Mouse (Mus musculus) CH12.LX (cell line): ENCODE results near the gene Gpr179.

Source experiments
- CHD1 ChIP-seq: IDR thresholded peaks from 2 replicates; pipeline ENCODE4 v1.6.1; 2012; ENCODE audit warnings: low read depth, low read length, improper control_type of control experiment, inconsistent platforms
- CTCF ChIP-seq, 2 experiments: IDR thresholded peaks in 1 of 2; conservative IDR thresholded peaks in 1 of 2; 2 replicates each; pipeline ENCODE4 v1.5.1; 2011 to 2012; ENCODE audit warnings: low read depth in 2 of 2, low read length in 2 of 2, improper control_type of control experiment in 1 of 2, inconsistent platforms in 1 of 2, mild to moderate bottlenecking in 1 of 2, moderate library complexity in 1 of 2
- ETS1 ChIP-seq: conservative IDR thresholded peaks from 2 replicates; pipeline ENCODE4 v1.6.1; 2012; ENCODE audit warnings: low read depth, mild to moderate bottlenecking, inconsistent platforms, low read length, improper control_type of control experiment, moderate library complexity
- GABPA ChIP-seq: IDR thresholded peaks from 2 replicates; pipeline ENCODE4 v1.6.1; 2012; ENCODE audit warnings: low read depth, low read length, improper control_type of control experiment, inconsistent platforms; ENCODE audit not compliant: insufficient replicate concordance
- HCFC1 ChIP-seq: IDR thresholded peaks from 2 replicates; pipeline ENCODE4 v1.6.1; 2012; ENCODE audit warnings: low read depth, mild to moderate bottlenecking, inconsistent platforms, low read length, improper control_type of control experiment
- KAT2A ChIP-seq: IDR thresholded peaks from 2 replicates; pipeline ENCODE4 v1.6.1; 2012; ENCODE audit warnings: low read length, improper control_type of control experiment, inconsistent platforms; ENCODE audit not compliant: insufficient replicate concordance
- NELFE ChIP-seq: IDR thresholded peaks from 2 replicates; pipeline ENCODE4 v1.6.1; 2011; ENCODE audit warnings: low read depth, low read length, improper control_type of control experiment
- NRF1 ChIP-seq: IDR thresholded peaks from 2 replicates; pipeline ENCODE4 v1.6.1; 2014; ENCODE audit warnings: low read depth, mild to moderate bottlenecking, inconsistent platforms, low read length, improper control_type of control experiment, moderate library complexity
- SIN3A ChIP-seq: IDR thresholded peaks from 2 replicates; pipeline ENCODE4 v1.6.1; 2012; ENCODE audit warnings: low read length, improper control_type of control experiment, inconsistent platforms
- TBP ChIP-seq: conservative IDR thresholded peaks from 2 replicates; pipeline ENCODE4 v1.6.1; 2011; ENCODE audit warnings: low read depth, low read length, improper control_type of control experiment
- UBTF ChIP-seq: IDR thresholded peaks from 2 replicates; pipeline ENCODE4 v1.6.1; 2012; ENCODE audit warnings: low read depth, mild to moderate bottlenecking, inconsistent platforms, low read length, improper control_type of control experiment, moderate library complexity
- USF1 ChIP-seq: IDR thresholded peaks from 2 replicates; pipeline ENCODE4 v1.6.1; 2014; ENCODE audit warnings: low read depth, mild to moderate bottlenecking, inconsistent platforms, low read length, improper control_type of control experiment
- ZNF384 ChIP-seq: IDR thresholded peaks from 2 replicates; pipeline ENCODE4 v1.6.1; 2012; ENCODE audit warnings: low read depth, low read length, improper control_type of control experiment, inconsistent platforms

DNA sequence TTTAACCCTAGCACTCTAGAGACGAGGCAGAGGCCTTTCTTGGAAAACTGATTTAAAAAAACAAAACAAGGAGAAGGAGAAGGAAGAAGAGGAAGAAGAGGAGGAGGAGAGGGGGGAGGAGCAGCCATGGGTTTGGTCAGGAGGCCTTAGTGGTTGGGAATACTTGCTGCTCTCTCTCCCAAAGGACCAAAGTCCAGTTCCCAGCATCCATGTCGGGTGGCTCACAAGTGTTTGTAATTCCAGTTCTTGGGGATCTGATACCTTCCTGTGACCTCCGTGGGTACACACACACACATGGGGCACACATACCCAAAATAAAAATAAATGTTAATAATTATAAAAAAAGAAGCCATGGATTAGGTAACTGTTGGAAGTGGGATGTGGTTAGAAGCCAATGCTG, 28.2 kb upstream of the Gpr179 start:
- no peak for TF ChIP-seq CTCF (conservative IDR thresholded peaks at IDR 0.05 in 1 of 2, IDR thresholded peaks at IDR 0.05 in 1 of 2; ENCODE audit: low read depth in 2 of 2, low read length in 2 of 2)
- TF ChIP-seq NRF1 = no peak
- no peak for TF ChIP-seq SIN3A
- TF ChIP-seq NELFE = no peak
- TF ChIP-seq HCFC1 = no peak
- no peak for TF ChIP-seq CHD1
- no peak for TF ChIP-seq USF1
- no peak for TF ChIP-seq KAT2A
- TF ChIP-seq ETS1 = no peak
- no peak for TF ChIP-seq UBTF
- TF ChIP-seq ZNF384 = no peak
- no peak for TF ChIP-seq TBP
- TF ChIP-seq GABPA = no peak
